Mouse (Mus musculus) lung, embryonic 14.5 days (tissue): ENCODE data around the gene Runx2. TPM values are rescaled to one million over a fixed set of nuclear protein-coding genes. Genes with fewer than 3 reads are reported as not detected.

Source experiments
- ATAC-seq: fragments of 200-750 bp; cut with Nextera tagmentation; 2 replicates; pipeline ENCODE4 v1.8.0; 2017; ENCODE audit warnings: mild to moderate bottlenecking, moderate TSS enrichment, moderate library complexity; ENCODE audit not compliant: insufficient read depth
- DNase-seq: peaks from one replicate; pipeline ENCODE4 v3.0.0-alpha.2; 2015
- H3K27ac ChIP-seq: fragments of 300-500 bp; sonication (generic); 2 replicates; pipeline ENCODE4 v1.5.1; 2014; ENCODE audit warnings: low read depth, mild to moderate bottlenecking, moderate library complexity
- H3K27me3 ChIP-seq: fragments of 300-500 bp; sonication (generic); 2 replicates; pipeline ENCODE4 v1.6.1; 2014; ENCODE audit warnings: low read length, control low read depth; ENCODE audit not compliant: insufficient read depth
- H3K36me3 ChIP-seq: fragments of 300-500 bp; sonication (generic); 2 replicates; pipeline ENCODE4 v1.6.1; 2014; ENCODE audit warnings: control low read depth; ENCODE audit not compliant: insufficient read depth
- H3K4me1 ChIP-seq: fragments of 300-500 bp; sonication (generic); 2 replicates; pipeline ENCODE4 v1.6.1; 2014; ENCODE audit warnings: antibody characterized with exemption, control low read depth; ENCODE audit not compliant: insufficient read depth
- H3K4me2 ChIP-seq: fragments of 300-500 bp; sonication (generic); 2 replicates; pipeline ENCODE4 v1.6.1; 2014; ENCODE audit warnings: mild to moderate bottlenecking
- H3K4me3 ChIP-seq: fragments of 300-500 bp; sonication (generic); 2 replicates; pipeline ENCODE4 v1.5.1; 2014; ENCODE audit warnings: low read depth, low read length
- H3K9ac ChIP-seq: fragments of 300-500 bp; sonication (generic); 2 replicates; pipeline ENCODE4 v1.6.1; 2014
- H3K9me3 ChIP-seq: fragments of 300-500 bp; sonication (generic); 2 replicates; pipeline ENCODE4 v1.6.1; 2016; ENCODE audit warnings: low read depth, low read length, control low read depth
- CTCF ChIP-seq: IDR thresholded peaks from 2 replicates; pipeline ENCODE4 v1.5.1; 2016; ENCODE audit warnings: antibody characterized with exemption, low read depth
- WGBS: fragments of 180-500 bp; shearing (Covaris S2); extraction: QIAGEN DNeasy Blood & Tissue Kit; methylation state at CpG from one replicate; pipeline ENCODE4 v1.1.7; 2014; 5-methylcytosine and 5-hydroxymethylcytosine counted together
- polyA plus RNA-seq: library from polyadenylated mRNA; unstranded; fragments of >200 nt; fragmentation: Nextera tagmentation; extraction: Ambion mirVana; gene quantifications from 2 replicates; pipeline ENCODE4 v1.2.1, GENCODE M21; 2014

Runx2 gene
- polyA plus RNA-seq, 1 experiment from 2014 or later, result 1.3 TPM

DNA sequence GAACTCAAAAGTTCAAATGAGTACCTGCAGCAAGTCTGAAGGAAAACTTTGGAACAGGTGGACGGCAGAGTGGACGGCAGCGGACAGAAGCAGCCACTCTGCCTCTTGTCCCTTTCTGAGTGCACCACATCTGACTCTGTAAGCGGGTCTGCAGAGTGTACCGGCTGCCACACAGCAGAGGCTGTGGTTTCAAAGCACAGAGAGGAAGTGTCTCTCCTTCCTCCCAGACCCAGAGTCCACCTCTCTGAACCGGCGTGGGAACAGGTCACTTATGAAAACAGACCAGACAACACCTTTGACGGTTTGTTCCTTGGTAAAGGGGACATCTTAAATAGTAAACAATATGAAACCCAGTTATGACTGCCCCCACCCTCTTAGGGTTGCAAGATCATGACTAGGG is 207.2 kb downstream of the Runx2 start:
- 83% methylated on average over 8 of the region's 8 CpGs for WGBS
- ATAC-seq (no peak), DNase-seq (no peak)
- no peaks in the 10 kb centered on the region for H3K4me1 ChIP-seq
- no peaks in the 10 kb centered on the region for H3K36me3 ChIP-seq
- H3K4me2 ChIP-seq, result no peak overlapping the region
- H3K9me3 ChIP-seq, result no peaks in the 10 kb centered on the region
- no peak overlapping the region for H3K4me3 ChIP-seq
- H3K27ac ChIP-seq, result no peak overlapping the region
- TF ChIP-seq CTCF, result no peak
- H3K27me3 ChIP-seq, result no peaks in the 10 kb centered on the region
- no peak overlapping the region for H3K9ac ChIP-seq

DNA sequence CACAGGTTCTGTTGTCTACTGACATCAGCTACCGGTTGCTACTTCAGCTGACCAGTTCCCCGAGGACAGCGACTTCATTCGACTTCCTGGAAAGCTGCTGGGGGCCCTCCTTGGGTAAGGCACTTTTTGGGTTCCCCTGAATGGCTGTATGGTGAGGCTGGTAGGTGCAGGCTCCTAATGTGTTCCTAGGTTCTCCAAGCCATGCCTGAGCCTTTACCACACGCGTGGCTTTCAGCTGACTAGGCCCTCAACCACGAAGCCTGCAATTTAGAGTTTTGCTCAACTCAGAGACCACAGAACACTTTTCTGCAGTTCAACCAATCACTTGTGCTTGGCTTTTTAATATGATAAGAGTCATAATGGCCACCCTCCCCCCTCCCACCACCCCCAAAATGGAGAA is 208.4 kb downstream of the Runx2 start:
- Histone ChIP-seq H3K36me3 (no peaks in the 10 kb centered on the region), H3K9ac (no peak overlapping the region), H3K9me3 (no peaks in the 10 kb centered on the region), H3K4me1 (peaks cover 6% of the 10 kb centered on the region; the same call in 1 of the 2 replicates), H3K4me2 (no peak overlapping the region), H3K4me3 (no peak overlapping the region), H3K27ac (no peak overlapping the region), H3K27me3 (no peaks in the 10 kb centered on the region)
- no peak for TF ChIP-seq CTCF
- 84% methylated on average over 7 of the region's 7 CpGs for WGBS
- DNase-seq (no peak), ATAC-seq (no peak)

DNA sequence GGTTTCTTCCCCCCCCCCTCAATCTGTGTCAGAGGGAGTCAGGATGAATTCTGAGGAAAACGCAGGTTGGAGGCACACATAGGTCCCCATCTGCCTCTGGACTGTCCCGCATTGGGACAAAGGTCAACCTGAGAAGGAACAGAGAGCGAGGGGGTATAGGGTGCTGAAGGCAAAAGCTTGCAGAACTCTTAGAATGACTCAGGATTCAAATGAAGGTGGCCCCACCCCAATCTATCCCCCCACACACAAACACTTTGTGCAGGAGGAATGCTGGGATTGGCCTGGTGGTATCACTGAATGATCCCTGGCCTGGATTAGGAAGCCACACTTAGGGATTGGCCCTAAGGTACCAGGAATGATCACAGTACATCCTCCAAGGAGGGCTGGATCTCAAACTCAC is 208.8 kb downstream of the Runx2 start:
- Histone ChIP-seq H3K27me3 (no peaks in the 10 kb centered on the region), H3K9me3 (no peaks in the 10 kb centered on the region), H3K9ac (no peak overlapping the region), H3K4me1 (peaks cover 6% of the 10 kb centered on the region; the same call in 1 of the 2 replicates), H3K4me2 (no peak overlapping the region), H3K36me3 (no peaks in the 10 kb centered on the region), H3K27ac (no peak overlapping the region), H3K4me3 (no peak overlapping the region)
- no peak for TF ChIP-seq CTCF
- 81% methylated on average over 3 of the region's 3 CpGs for WGBS
- no peak for ATAC-seq
- no peak for DNase-seq

DNA sequence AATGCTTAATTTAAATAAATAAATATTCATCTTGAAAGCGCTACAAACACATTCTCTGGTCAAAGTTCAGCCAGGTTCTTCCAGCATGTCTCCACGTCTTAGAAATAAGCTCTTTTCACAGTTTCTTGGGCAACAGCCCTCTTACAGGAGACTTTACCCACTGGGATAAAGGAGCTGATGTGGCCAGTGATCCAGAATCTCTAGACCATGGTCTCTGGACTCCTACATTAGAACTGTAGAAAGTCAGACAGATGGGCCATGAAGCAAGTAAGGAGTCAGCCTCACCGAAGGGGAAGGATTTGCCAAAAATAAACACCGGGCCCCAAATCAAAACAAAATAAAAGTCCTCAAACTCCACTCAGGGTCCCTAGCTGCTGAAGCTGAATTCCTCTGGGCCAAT is 211.4 kb downstream of the Runx2 start:
- no peaks in the 10 kb centered on the region for H3K36me3 ChIP-seq
- no peak overlapping the region for H3K27ac ChIP-seq
- H3K9me3 ChIP-seq, result no peaks in the 10 kb centered on the region
- H3K4me2 ChIP-seq, result no peak overlapping the region
- peaks cover 6% of the 10 kb centered on the region; the same call in 1 of the 2 replicates for H3K4me1 ChIP-seq
- no peak overlapping the region for H3K9ac ChIP-seq
- DNase-seq (no peak), ATAC-seq (no peak)
- no peak overlapping the region for H3K4me3 ChIP-seq
- no peaks in the 10 kb centered on the region for H3K27me3 ChIP-seq
- 70% methylated on average over 4 of the region's 4 CpGs for whole genome bisulfite sequencing
- TF ChIP-seq CTCF, result no peak

DNA sequence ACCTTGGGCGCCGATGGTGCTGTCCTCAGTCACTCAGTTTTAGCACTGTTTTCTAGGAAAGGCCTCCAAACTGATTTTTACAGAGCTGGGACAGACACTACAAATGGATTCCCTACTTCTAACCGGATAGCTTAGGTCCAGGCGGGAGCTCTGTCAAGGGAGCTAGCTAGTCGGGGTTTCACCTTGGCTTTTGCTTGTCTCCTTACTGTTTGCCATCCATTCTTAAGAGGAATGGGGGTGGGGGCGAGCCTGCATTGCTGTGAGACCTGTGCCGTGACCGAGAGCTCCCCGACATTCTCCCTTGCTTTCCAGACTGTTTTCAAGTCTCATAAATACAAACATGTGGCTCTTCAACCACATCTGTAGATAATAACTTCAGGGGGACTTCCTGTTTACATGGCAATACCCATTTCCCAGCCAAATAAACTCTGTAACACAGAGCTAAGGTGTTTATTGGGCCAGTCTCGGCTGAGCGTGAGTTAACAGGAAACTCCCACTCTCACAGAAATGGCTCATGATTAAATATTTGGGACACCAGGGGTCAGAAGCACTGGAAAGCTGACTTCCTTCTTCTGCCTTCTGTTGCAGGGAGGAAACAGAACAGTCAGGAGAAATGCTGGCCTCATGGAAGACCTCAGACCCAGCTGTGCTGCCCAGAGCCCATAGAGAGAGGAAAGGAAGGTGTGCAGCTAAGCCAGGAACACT is 213.1 kb downstream of the Runx2 start:
- Histone ChIP-seq H3K4me3 (no peak overlapping the region), H3K36me3 (no peaks in the 10 kb centered on the region), H3K27ac (no peak overlapping the region), H3K4me1 (peaks cover 6% of the 10 kb centered on the region; the same call in 1 of the 2 replicates), H3K4me2 (no peak overlapping the region), H3K9ac (no peak overlapping the region), H3K9me3 (no peaks in the 10 kb centered on the region), H3K27me3 (0 out of 2 replicates have a peak, but pooled peaks cover 4% of the 10 kb centered on the region)
- 45% methylated on average over 11 of the region's 11 CpGs for WGBS
- ATAC-seq, result peak; percentile 52; the same call in 1 of the 2 replicates
- TF ChIP-seq CTCF, result peak; percentile 27
- DNase-seq, result peak; percentile 66

DNA sequence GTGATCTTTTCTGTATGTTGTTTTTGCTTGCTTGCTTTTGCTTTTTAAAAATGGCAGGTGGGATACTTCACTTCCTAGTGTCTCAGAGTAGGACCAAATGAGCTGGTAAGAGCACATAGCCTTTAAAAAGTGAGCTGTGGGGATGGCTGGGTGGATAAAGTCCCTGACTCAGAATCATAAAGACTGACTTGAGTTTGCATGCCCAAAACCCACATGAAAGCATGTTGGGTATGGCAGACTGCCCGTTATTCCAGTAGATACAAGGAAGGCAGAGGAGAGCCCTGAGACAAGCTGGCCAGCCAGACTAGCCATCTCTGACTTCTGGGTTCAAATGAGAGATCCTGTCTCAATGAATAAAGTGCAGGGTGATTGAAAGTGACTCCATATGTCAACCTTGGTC is 214.7 kb downstream of the Runx2 start:
- no peak for TF ChIP-seq CTCF
- WGBS, result 83% methylated on average over 1 of the region's 1 CpGs
- DNase-seq (no peak), ATAC-seq (no peak)
- H3K4me1 ChIP-seq, result peaks cover 6% of the 10 kb centered on the region; the same call in 1 of the 2 replicates
- no peak overlapping the region for H3K9ac ChIP-seq
- 0 out of 2 replicates have a peak, but pooled peaks cover 4% of the 10 kb centered on the region for H3K27me3 ChIP-seq
- H3K4me3 ChIP-seq, result no peak overlapping the region
- H3K27ac ChIP-seq, result no peak overlapping the region
- H3K36me3 ChIP-seq, result no peaks in the 10 kb centered on the region
- no peaks in the 10 kb centered on the region for H3K9me3 ChIP-seq
- no peak overlapping the region for H3K4me2 ChIP-seq

DNA sequence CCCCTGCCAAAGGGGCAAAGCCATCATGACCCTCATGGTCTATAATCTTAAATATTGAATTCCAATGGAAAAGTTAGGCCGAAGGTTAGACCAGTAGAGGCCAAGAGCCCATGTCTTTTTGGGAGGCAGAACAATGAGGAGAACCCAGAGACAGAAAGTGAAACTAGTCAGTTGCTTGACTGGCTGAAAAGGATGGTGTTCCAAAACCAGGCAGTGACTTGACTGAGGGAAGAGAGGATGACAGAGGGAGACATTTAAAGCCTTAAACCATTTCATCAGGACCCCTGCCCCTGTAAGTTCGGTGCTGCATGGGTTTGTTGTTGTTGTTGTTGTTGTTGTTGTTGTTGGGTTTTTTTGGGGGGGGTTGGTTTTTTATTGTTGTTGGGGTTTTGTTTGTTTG is 215.5 kb downstream of the Runx2 start:
- Histone ChIP-seq H3K27me3 (0 out of 2 replicates have a peak, but pooled peaks cover 4% of the 10 kb centered on the region), H3K36me3 (no peaks in the 10 kb centered on the region), H3K4me2 (no peak overlapping the region), H3K27ac (no peak overlapping the region), H3K9ac (no peak overlapping the region), H3K4me1 (peaks cover 6% of the 10 kb centered on the region; the same call in 1 of the 2 replicates), H3K4me3 (no peak overlapping the region), H3K9me3 (no peaks in the 10 kb centered on the region)
- DNase-seq, result no peak
- no peak for ATAC-seq
- WGBS, result 80% methylated on average over 2 of the region's 2 CpGs
- TF ChIP-seq CTCF, result no peak
